Mouse (Mus musculus) kidney, adult 8-10 months (tissue): ENCODE results near the gene Cux1.

Source experiments
- DNase-seq, 2 experiments: peaks; one replicate each; pipeline ENCODE4 v3.0.0; 2022

The Cux1 gene

GRCm38 (mm10) chr5:136502491-136503086 is 64.7 kb downstream of the Cux1 start:
- no peak for DNase-seq

GRCm38 (mm10) chr5:136500307-136500871 is 66.9 kb downstream of the Cux1 start:
- DNase-seq: no peak

- no peak for DNase-seq
These were observed 68.0 kb downstream of the Cux1 start for GRCm38 (mm10) chr5:136499316-136499715.

- DNase-seq: no peak
These were observed 68.5 kb downstream of the Cux1 start for GRCm38 (mm10) chr5:136498741-136499140.

- no peak for DNase-seq
These were observed 70.0 kb downstream of the Cux1 start for GRCm38 (mm10) chr5:136497301-136497700.

- DNase-seq: no peak
These were observed 71.7 kb downstream of the Cux1 start for GRCm38 (mm10) chr5:136495581-136495980.

- no peak for DNase-seq
These were observed 72.4 kb downstream of the Cux1 start for GRCm38 (mm10) chr5:136494927-136495326.

- DNase-seq: no peak
These were observed 73.0 kb downstream of the Cux1 start for GRCm38 (mm10) chr5:136494288-136494687.

GRCm38 (mm10) chr5:136489450-136489849 is 77.8 kb downstream of the Cux1 start:
- DNase-seq: no peak

- no peak for DNase-seq
These were observed 78.6 kb downstream of the Cux1 start for GRCm38 (mm10) chr5:136488721-136489120.

- no peak for DNase-seq
These were observed 79.1 kb downstream of the Cux1 start for GRCm38 (mm10) chr5:136488223-136488622.

- DNase-seq: no peak
These were observed 79.7 kb downstream of the Cux1 start for GRCm38 (mm10) chr5:136487397-136488093.

GRCm38 (mm10) chr5:136486401-136486800 is 80.9 kb downstream of the Cux1 start:
- DNase-seq: no peak

- DNase-seq: no peak
These were observed 81.9 kb downstream of the Cux1 start for GRCm38 (mm10) chr5:136485397-136485796.

GRCm38 (mm10) chr5:136482434-136482833 is 84.9 kb downstream of the Cux1 start:
- no peak for DNase-seq

GRCm38 (mm10) chr5:136480541-136480940 is 86.7 kb downstream of the Cux1 start:
- no peak for DNase-seq

GRCm38 (mm10) chr5:136479801-136480200 is 87.5 kb downstream of the Cux1 start:
- DNase-seq: no peak

- DNase-seq: no peak
These were observed 88.1 kb downstream of the Cux1 start for GRCm38 (mm10) chr5:136479024-136479763.

- no peak for DNase-seq
These were observed 91.0 kb downstream of the Cux1 start for GRCm38 (mm10) chr5:136476272-136476671.

- DNase-seq: no peak
These were observed 92.1 kb downstream of the Cux1 start for GRCm38 (mm10) chr5:136475161-136475560.

- DNase-seq: no peak
These were observed 93.2 kb downstream of the Cux1 start for GRCm38 (mm10) chr5:136474086-136474485.

- DNase-seq: peak; percentile 75 to 76
These were observed 94.0 kb downstream of the Cux1 start for GRCm38 (mm10) chr5:136473337-136473736.

- no peak for DNase-seq
These were observed 94.4 kb downstream of the Cux1 start for GRCm38 (mm10) chr5:136472846-136473245.
